Mouse (Mus musculus) MN1 (cell line): ENCODE measurements around the gene 6430531B16Rik.

Experiments
- DNase-seq: peaks from one replicate; pipeline ENCODE4 v3.0.0-alpha.2; 2016; ENCODE audit warnings: low spot score

6430531B16Rik gene

GRCm38 (mm10) chr7:139937138-139937537 lies 41.4 kb downstream of the 6430531B16Rik start:
- DNase-seq, result no peak

DNA sequence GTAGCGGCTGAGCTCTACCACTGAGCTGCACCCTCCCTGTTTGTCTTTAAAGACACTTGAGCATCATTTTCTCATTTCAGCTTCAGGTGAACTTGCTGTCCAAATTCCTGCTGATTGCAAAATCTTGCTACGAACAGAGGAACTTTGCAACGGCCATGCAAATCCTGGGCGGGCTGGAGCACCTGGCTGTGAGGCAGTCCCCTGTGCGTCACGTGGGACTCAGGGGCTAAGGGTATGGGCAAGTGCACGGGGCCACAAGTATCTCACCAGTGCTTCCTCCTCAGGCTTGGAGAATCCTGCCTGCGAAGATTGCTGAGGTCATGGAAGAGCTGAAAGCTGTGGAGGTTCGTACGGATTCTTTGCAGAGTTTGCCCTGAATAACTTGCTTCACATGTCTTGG lies 41.9 kb downstream of the 6430531B16Rik start:
- DNase-seq, result no peak

GRCm38 (mm10) chr7:139930732-139931131 lies 47.8 kb downstream of the 6430531B16Rik start:
- DNase-seq, result peak; percentile 16
